8 mouse cellular contexts compared by ENCODE assay signal in genomic region chr11:101063676-101064327, GRCm38 (mm10). TPM values are rescaled to one million over a fixed set of nuclear protein-coding genes. Genes with fewer than 3 reads are reported as not detected.
DNase-seq lines count a peak whose midpoint lies in the region; ATAC-seq and TF ChIP-seq lines count a peak whose summit lies in the region.

No protein-coding gene starts in this region.

- TF ChIP-seq POLR2A in myocyte (IDR thresholded peaks at IDR 0.05; ENCODE audit: insufficient read length, low read depth): no peak

- peaks cover 4% of the 10 kb centered on the region; the same call in 1 of the 2 replicates for H3K4me1 ChIP-seq in forebrain, postnatal 0 days (ENCODE audit: insufficient read depth)
- H3K4me1 ChIP-seq in hindbrain, embryonic 13.5 days (replicated peaks): peaks cover 20% of the 10 kb centered on the region
- H3K4me1 ChIP-seq in liver, embryonic 11.5 days (replicated peaks; ENCODE audit: control insufficient read depth, insufficient read depth, low read length): peaks cover 52% of the 10 kb centered on the region

- H3K9me3 ChIP-seq in forebrain, postnatal 0 days (ENCODE audit: low read length): no peaks in the 10 kb centered on the region
- H3K9me3 ChIP-seq in hindbrain, embryonic 13.5 days: no peaks in the 10 kb centered on the region
- no peaks in the 10 kb centered on the region for H3K9me3 ChIP-seq in liver, embryonic 11.5 days (ENCODE audit: control insufficient read depth, low read length)

- H3K79me2 ChIP-seq in myocyte (ENCODE audit: control insufficient read depth, insufficient read depth): no peaks in the 10 kb centered on the region

- H3K27me3 ChIP-seq in forebrain, postnatal 0 days (ENCODE audit: insufficient read depth, low read length): no peaks in the 10 kb centered on the region
- 0 out of 2 replicates have a peak, but pooled peaks cover 6% of the 10 kb centered on the region for H3K27me3 ChIP-seq in hindbrain, embryonic 13.5 days
- H3K27me3 ChIP-seq in liver, embryonic 11.5 days (replicated peaks; ENCODE audit: control insufficient read depth, insufficient read depth, low read length): no peaks in the 10 kb centered on the region; the same call in 1 of the 2 replicates
- H3K27me3 ChIP-seq in myocyte (ENCODE audit: control insufficient read depth, insufficient read depth, insufficient read length): no peaks in the 10 kb centered on the region

- ATAC-seq in forebrain, postnatal 0 days: peak; percentile 40
- no peak for ATAC-seq in hindbrain, embryonic 13.5 days (ENCODE audit: low FRiP score)
- peak; percentile 92 for ATAC-seq in liver, embryonic 11.5 days (replicated peaks; ENCODE audit: low FRiP score)

- 52% methylated on average over 12 of the region's 12 CpGs for WGBS in forebrain, postnatal 0 days
- WGBS in hindbrain, embryonic 13.5 days: 58% methylated on average over 12 of the region's 12 CpGs
- WGBS in liver, embryonic 11.5 days: 3% methylated on average over 12 of the region's 12 CpGs

- no peak overlapping the region for H3K4me2 ChIP-seq in forebrain, postnatal 0 days (ENCODE audit: low read depth)
- no peak overlapping the region for H3K4me2 ChIP-seq in hindbrain, embryonic 13.5 days
- H3K4me2 ChIP-seq in liver, embryonic 11.5 days: peak overlapping the region; percentile 46
- H3K4me2 ChIP-seq in myocyte (ENCODE audit: low read depth): peak overlapping the region; percentile 43

- peak overlapping the region; percentile 31; the same call in 1 of the 2 replicates for H3K27ac ChIP-seq in forebrain, postnatal 0 days (ENCODE audit: low read depth, low read length)
- peak overlapping the region; percentile 70 for H3K27ac ChIP-seq in hindbrain, embryonic 13.5 days
- peak overlapping the region; percentile 99 for H3K27ac ChIP-seq in liver, embryonic 11.5 days (ENCODE audit: low read depth, low read length)

- peak; percentile 54 for DNase-seq in right cerebral cortex, adult 18-20 months
- no peak for DNase-seq in right cerebral cortex, postnatal 36 days (ENCODE audit: low spot score in 2 of 2)
- peak; percentile 77 for DNase-seq in cerebellum, adult 11-12 months
- no peak for DNase-seq in forebrain, postnatal 0 days
- peak; percentile 79 for DNase-seq in liver, embryonic 11.5 days (ENCODE audit: low spot score)
- DNase-seq in thymus, postnatal 10 days (ENCODE audit: low spot score in 2 of 2): peak; percentile 80 to 81

- no peak overlapping the region for H3K4me3 ChIP-seq in forebrain, postnatal 0 days (ENCODE audit: low read depth, low read length)
- no peak overlapping the region for H3K4me3 ChIP-seq in hindbrain, embryonic 13.5 days
- H3K4me3 ChIP-seq in liver, embryonic 11.5 days (ENCODE audit: low read depth, low read length): no peak overlapping the region
- H3K4me3 ChIP-seq in myocyte: no peak overlapping the region

- peak overlapping the region; percentile 7 for H3ac ChIP-seq in myocyte (ENCODE audit: control insufficient read depth, insufficient read length)

- no peak overlapping the region for H3K9ac ChIP-seq in forebrain, postnatal 0 days
- H3K9ac ChIP-seq in hindbrain, embryonic 13.5 days: 0 out of 2 replicates have a peak overlapping the region, but pooled peaks have one; percentile 3
- H3K9ac ChIP-seq in liver, embryonic 11.5 days (ENCODE audit: low read depth, low read length): peak overlapping the region; percentile 46

- H3K36me3 ChIP-seq in forebrain, postnatal 0 days (ENCODE audit: insufficient read depth): peaks cover 41% of the 10 kb centered on the region
- peaks cover 57% of the 10 kb centered on the region for H3K36me3 ChIP-seq in hindbrain, embryonic 13.5 days
- peaks cover 7% of the 10 kb centered on the region; the same call in 1 of the 2 replicates for H3K36me3 ChIP-seq in liver, embryonic 11.5 days (ENCODE audit: control insufficient read depth, insufficient read depth, low read length)
- H3K36me3 ChIP-seq in myocyte (ENCODE audit: control insufficient read depth, insufficient read depth): no peaks in the 10 kb centered on the region

- no peak for TF ChIP-seq CTCF in forebrain, postnatal 0 days (IDR thresholded peaks at IDR 0.05; ENCODE audit: low read depth)

TF ChIP-seq in myocyte, 11 proteins besides CTCF, POLR2A, EP300 and RAD21:
- no peak for TF ChIP-seq CEBPB (IDR thresholded peaks at IDR 0.05; ENCODE audit: insufficient read depth, poor library complexity, severe bottlenecking)
- TF ChIP-seq REST (IDR thresholded peaks at IDR 0.05; ENCODE audit: insufficient read depth, insufficient read length): no peak
- TF ChIP-seq TCF3 (IDR thresholded peaks at IDR 0.05; ENCODE audit: insufficient read length, low read depth): no peak
- no peak for TF ChIP-seq USF1 (IDR thresholded peaks at IDR 0.05; ENCODE audit: low read depth)
- no peak for TF ChIP-seq MAX (IDR thresholded peaks at IDR 0.05; ENCODE audit: low read depth)
- TF ChIP-seq E2F4 (IDR thresholded peaks at IDR 0.05; ENCODE audit: insufficient read depth): no peak
- peak; percentile 48 for TF ChIP-seq TCF12 (IDR thresholded peaks at IDR 0.05; ENCODE audit: insufficient read depth, poor library complexity, severe bottlenecking)
- no peak for TF ChIP-seq SRF (IDR thresholded peaks at IDR 0.05; ENCODE audit: control insufficient read depth, insufficient read length, low read depth)
- TF ChIP-seq MYOD1 (IDR thresholded peaks at IDR 0.05; ENCODE audit: control insufficient read depth in 1 of 3, insufficient read length in 2 of 3, low read depth in 2 of 3): peak in 2 of 3 experiments; percentile 19 to 69
- peak; percentile 9 to 64 (median 58) for TF ChIP-seq MYOG (IDR thresholded peaks at IDR 0.05; ENCODE audit: control insufficient read depth in 1 of 3, insufficient read depth in 1 of 3, insufficient read length in 2 of 3, low read depth in 2 of 3)
- no peak for TF ChIP-seq POLR2AphosphoS2 (IDR thresholded peaks at IDR 0.05; ENCODE audit: insufficient read length, low read depth)

RNA-seq across cellular contexts. Expression of gene Naglu, which starts 6.0 kb away (rescaled TPM):
- total RNA-seq in forebrain, postnatal 0 days (2014; rRNA removed): 11.3 and 14.9 TPM in 2 replicates
- 11.6 and 12.6 TPM in 2 replicates for polyA plus RNA-seq in forebrain, postnatal 0 days (2015; fragmentation: Nextera tagmentation; extraction: Ambion mirVana)
- 10.7 and 11.3 TPM in 2 replicates for polyA plus RNA-seq in hindbrain, embryonic 13.5 days (2015; fragmentation: Nextera tagmentation; extraction: Ambion mirVana)
- polyA plus RNA-seq in liver, embryonic 11.5 days (2014; fragmentation: Nextera tagmentation; extraction: Ambion mirVana): 7.7 and 8.0 TPM in 2 replicates
- polyA plus RNA-seq in myocyte (2012; fragmentation: generic; extraction: Trizol): 19.8 TPM

RNA-seq across cellular contexts. Expression of gene Hsd17b1, which starts 14.4 kb away (rescaled TPM):
- 0.23 and 0.71 TPM in 2 replicates for total RNA-seq in forebrain, postnatal 0 days (2014; rRNA removed)
- not detected in 2 replicates for polyA plus RNA-seq in forebrain, postnatal 0 days (2015; fragmentation: Nextera tagmentation; extraction: Ambion mirVana)
- 0.49 TPM in 1 of 2 replicates, not detected in the other for polyA plus RNA-seq in hindbrain, embryonic 13.5 days (2015; fragmentation: Nextera tagmentation; extraction: Ambion mirVana)
- 0.12 and 0.27 TPM in 2 replicates for polyA plus RNA-seq in liver, embryonic 11.5 days (2014; fragmentation: Nextera tagmentation; extraction: Ambion mirVana)
- 0.49 TPM for polyA plus RNA-seq in myocyte (2012; fragmentation: generic; extraction: Trizol)

RNA-seq across cellular contexts. Expression of gene Coasy, which starts 18.6 kb away (rescaled TPM):
- total RNA-seq in forebrain, postnatal 0 days (2014; rRNA removed): 39.3 and 40.7 TPM in 2 replicates
- 39.8 and 40.2 TPM in 2 replicates for polyA plus RNA-seq in forebrain, postnatal 0 days (2015; fragmentation: Nextera tagmentation; extraction: Ambion mirVana)
- 41.9 and 44.1 TPM in 2 replicates for polyA plus RNA-seq in hindbrain, embryonic 13.5 days (2015; fragmentation: Nextera tagmentation; extraction: Ambion mirVana)
- polyA plus RNA-seq in liver, embryonic 11.5 days (2014; fragmentation: Nextera tagmentation; extraction: Ambion mirVana): 43.3 and 45.8 TPM in 2 replicates
- 39.7 TPM for polyA plus RNA-seq in myocyte (2012; fragmentation: generic; extraction: Trizol)

RNA-seq across cellular contexts. Expression of gene Mlx, which starts 23.3 kb away (rescaled TPM):
- total RNA-seq in forebrain, postnatal 0 days (2014; rRNA removed): 68.0 and 76.5 TPM in 2 replicates
- polyA plus RNA-seq in forebrain, postnatal 0 days (2015; fragmentation: Nextera tagmentation; extraction: Ambion mirVana): 78.0 and 82.4 TPM in 2 replicates
- polyA plus RNA-seq in hindbrain, embryonic 13.5 days (2015; fragmentation: Nextera tagmentation; extraction: Ambion mirVana): 88.1 and 91.0 TPM in 2 replicates
- polyA plus RNA-seq in liver, embryonic 11.5 days (2014; fragmentation: Nextera tagmentation; extraction: Ambion mirVana): 45.3 and 45.6 TPM in 2 replicates
- 29.3 TPM for polyA plus RNA-seq in myocyte (2012; fragmentation: generic; extraction: Trizol)

RNA-seq across cellular contexts. Expression of gene Psmc3ip, which starts 31.4 kb away (rescaled TPM):
- total RNA-seq in forebrain, postnatal 0 days (2014; rRNA removed): 9.5 and 13.8 TPM in 2 replicates
- 19.2 and 25.7 TPM in 2 replicates for polyA plus RNA-seq in forebrain, postnatal 0 days (2015; fragmentation: Nextera tagmentation; extraction: Ambion mirVana)
- 23.4 and 26.3 TPM in 2 replicates for polyA plus RNA-seq in hindbrain, embryonic 13.5 days (2015; fragmentation: Nextera tagmentation; extraction: Ambion mirVana)
- polyA plus RNA-seq in liver, embryonic 11.5 days (2014; fragmentation: Nextera tagmentation; extraction: Ambion mirVana): 40.7 and 42.8 TPM in 2 replicates
- 7.1 TPM for polyA plus RNA-seq in myocyte (2012; fragmentation: generic; extraction: Trizol)

Comparison
In these comparisons a context has a peak if more than half of its experiments do, and no peak if none do; other contexts are left out.
1. DNase-seq: peak in right cerebral cortex, adult 18-20 months (single experiment), cerebellum, adult 11-12 months (single experiment), liver, embryonic 11.5 days (single experiment) and thymus, postnatal 10 days (2 of 2); none in right cerebral cortex, postnatal 36 days (0 of 2) and forebrain, postnatal 0 days (single experiment).
2. H3K27ac ChIP-seq: peak in every context shown above with its lines; median percentile 99 in liver, embryonic 11.5 days; 70 in hindbrain, embryonic 13.5 days; 31 in forebrain, postnatal 0 days.
3. H3K4me2 ChIP-seq: peak in liver, embryonic 11.5 days (single experiment) and myocyte (single experiment); none in forebrain, postnatal 0 days (single experiment) and hindbrain, embryonic 13.5 days (single experiment).